Mouse (Mus musculus): ENCODE results near the gene Pccb. TPM values are rescaled to one million over a fixed set of nuclear protein-coding genes. Genes with fewer than 3 reads are reported as not detected.

Gene Pccb
- total and polyA plus RNA-seq, 2 experiments from 2014 or later, result 33.5 to 58.1 TPM

GRCm38 (mm10) chr9:101073041-101073986, 38.6 kb upstream of the Pccb start:
- peaks cover 2% of the 10 kb centered on the region; the same call in 1 of the 2 replicates for H3K4me1 ChIP-seq (ENCODE audit: insufficient read depth, low read length)
- H3K27me3 ChIP-seq (ENCODE audit: insufficient read depth, low read length), result no peaks in the 10 kb centered on the region
- peak overlapping the region; percentile 74 for H3K4me3 ChIP-seq (ENCODE audit: low read depth, low read length)
- peak overlapping the region; percentile 100 for H3K27ac ChIP-seq (ENCODE audit: low read depth, low read length)
- H3K9ac ChIP-seq (replicated peaks; ENCODE audit: low read length, poor library complexity, severe bottlenecking), result peak overlapping the region; percentile 81
- H3K9me3 ChIP-seq (ENCODE audit: low read length), result no peaks in the 10 kb centered on the region
- no peak for TF ChIP-seq CTCF (IDR thresholded peaks at IDR 0.05)
- peak; percentile 96 for ATAC-seq (ENCODE audit: low FRiP score)
- no peaks in the 10 kb centered on the region for H3K36me3 ChIP-seq (ENCODE audit: insufficient read depth, low read length)
- WGBS, result 1% methylated on average over 60 of the region's 65 CpGs
- peak; percentile 98 for DNase-seq (ENCODE audit: low spot score)
- peak overlapping the region; percentile 73 for H3K4me2 ChIP-seq (ENCODE audit: low read depth, low read length, poor library complexity, severe bottlenecking)

GRCm38 (mm10) chr9:101072506-101072905, 37.8 kb upstream of the Pccb start:
- Histone ChIP-seq H3K27ac (ENCODE audit: low read depth, low read length) (no peak overlapping the region), H3K36me3 (ENCODE audit: insufficient read depth, low read length) (no peaks in the 10 kb centered on the region), H3K4me1 (ENCODE audit: insufficient read depth, low read length) (no peaks in the 10 kb centered on the region), H3K4me3 (ENCODE audit: low read depth, low read length) (no peak overlapping the region; the same call in 1 of the 2 replicates), H3K9me3 (ENCODE audit: low read length) (no peaks in the 10 kb centered on the region), H3K9ac (replicated peaks; ENCODE audit: low read length, poor library complexity, severe bottlenecking) (no peak overlapping the region), H3K4me2 (ENCODE audit: low read depth, low read length, poor library complexity, severe bottlenecking) (peak overlapping the region; percentile 73; the same call in 1 of the 2 replicates), H3K27me3 (ENCODE audit: insufficient read depth, low read length) (no peaks in the 10 kb centered on the region)
- no peak for ATAC-seq (ENCODE audit: low FRiP score)
- no peak for DNase-seq (ENCODE audit: low spot score)
- WGBS, result 28% methylated on average over 5 of the region's 5 CpGs
- TF ChIP-seq CTCF (IDR thresholded peaks at IDR 0.05), result no peak

GRCm38 (mm10) chr9:101069781-101070180, 35.1 kb upstream of the Pccb start:
- H3K36me3 ChIP-seq (ENCODE audit: insufficient read depth, low read length), result no peaks in the 10 kb centered on the region
- H3K9ac ChIP-seq (replicated peaks; ENCODE audit: low read length, poor library complexity, severe bottlenecking), result no peak overlapping the region
- H3K9me3 ChIP-seq (ENCODE audit: low read length), result no peaks in the 10 kb centered on the region
- DNase-seq (ENCODE audit: low spot score) (no peak), ATAC-seq (ENCODE audit: low FRiP score) (no peak)
- TF ChIP-seq CTCF (IDR thresholded peaks at IDR 0.05), result peak; percentile 28; the same call in 1 of the 2 replicates
- H3K27me3 ChIP-seq (ENCODE audit: insufficient read depth, low read length), result no peaks in the 10 kb centered on the region
- H3K4me1 ChIP-seq (ENCODE audit: insufficient read depth, low read length), result no peaks in the 10 kb centered on the region
- no peak overlapping the region for H3K27ac ChIP-seq (ENCODE audit: low read depth, low read length)
- 97% methylated on average over 3 of the region's 3 CpGs for WGBS
- no peak overlapping the region for H3K4me3 ChIP-seq (ENCODE audit: low read depth, low read length)
- H3K4me2 ChIP-seq (ENCODE audit: low read depth, low read length, poor library complexity, severe bottlenecking), result no peak overlapping the region

- no peak for ATAC-seq (ENCODE audit: low FRiP score)
- Histone ChIP-seq H3K9me3 (ENCODE audit: low read length) (no peaks in the 10 kb centered on the region), H3K4me1 (ENCODE audit: insufficient read depth, low read length) (no peaks in the 10 kb centered on the region), H3K27ac (ENCODE audit: low read depth, low read length) (no peak overlapping the region), H3K36me3 (ENCODE audit: insufficient read depth, low read length) (no peaks in the 10 kb centered on the region), H3K4me2 (ENCODE audit: low read depth, low read length, poor library complexity, severe bottlenecking) (no peak overlapping the region), H3K9ac (replicated peaks; ENCODE audit: low read length, poor library complexity, severe bottlenecking) (no peak overlapping the region), H3K27me3 (ENCODE audit: insufficient read depth, low read length) (no peaks in the 10 kb centered on the region), H3K4me3 (ENCODE audit: low read depth, low read length) (no peak overlapping the region)
- TF ChIP-seq CTCF (IDR thresholded peaks at IDR 0.05), result no peak
- peak; percentile 35 for DNase-seq (ENCODE audit: low spot score)
- 50% methylated on average over 3 of the region's 3 CpGs for WGBS
Measured at GRCm38 (mm10) chr9:101065076-101065602, 30.4 kb upstream of the Pccb start.

- Histone ChIP-seq H3K9ac (replicated peaks; ENCODE audit: low read length, poor library complexity, severe bottlenecking) (no peak overlapping the region), H3K9me3 (ENCODE audit: low read length) (no peaks in the 10 kb centered on the region), H3K4me3 (ENCODE audit: low read depth, low read length) (no peak overlapping the region), H3K27me3 (ENCODE audit: insufficient read depth, low read length) (no peaks in the 10 kb centered on the region), H3K4me2 (ENCODE audit: low read depth, low read length, poor library complexity, severe bottlenecking) (no peak overlapping the region), H3K27ac (ENCODE audit: low read depth, low read length) (no peak overlapping the region), H3K36me3 (ENCODE audit: insufficient read depth, low read length) (no peaks in the 10 kb centered on the region), H3K4me1 (ENCODE audit: insufficient read depth, low read length) (no peaks in the 10 kb centered on the region)
- DNase-seq (ENCODE audit: low spot score), result no peak
- WGBS, result 76% methylated on average over 6 of the region's 6 CpGs
- TF ChIP-seq CTCF (IDR thresholded peaks at IDR 0.05), result no peak
- no peak for ATAC-seq (ENCODE audit: low FRiP score)
Measured at GRCm38 (mm10) chr9:101062253-101062780, 27.6 kb upstream of the Pccb start.

GRCm38 (mm10) chr9:101061035-101061434, 26.3 kb upstream of the Pccb start:
- Histone ChIP-seq H3K36me3 (ENCODE audit: insufficient read depth, low read length) (no peaks in the 10 kb centered on the region), H3K27me3 (ENCODE audit: insufficient read depth, low read length) (no peaks in the 10 kb centered on the region), H3K4me3 (ENCODE audit: low read depth, low read length) (no peak overlapping the region), H3K4me1 (ENCODE audit: insufficient read depth, low read length) (no peaks in the 10 kb centered on the region), H3K27ac (ENCODE audit: low read depth, low read length) (no peak overlapping the region), H3K4me2 (ENCODE audit: low read depth, low read length, poor library complexity, severe bottlenecking) (no peak overlapping the region), H3K9me3 (ENCODE audit: low read length) (no peaks in the 10 kb centered on the region), H3K9ac (replicated peaks; ENCODE audit: low read length, poor library complexity, severe bottlenecking) (no peak overlapping the region)
- no peak for TF ChIP-seq CTCF (IDR thresholded peaks at IDR 0.05)
- ATAC-seq (ENCODE audit: low FRiP score) (no peak), DNase-seq (ENCODE audit: low spot score) (no peak)
- WGBS, result 75% methylated on average over 11 of the region's 11 CpGs
